Mouse (Mus musculus) CH12.LX (cell line): ENCODE measurements around the gene Gpx8. TPM values are rescaled to one million over a fixed set of nuclear protein-coding genes. Genes with fewer than 3 reads are reported as not detected.

Experiments
- DNase-seq: peaks from one replicate; pipeline ENCODE4 v3.0.0-alpha.2; 2013; ENCODE audit errors: extremely low read depth
- H3K27ac ChIP-seq: 2 replicates; pipeline ENCODE4 v1.5.1; 2012; ENCODE audit warnings: low read depth, mild to moderate bottlenecking, control low read depth, moderate library complexity; ENCODE audit not compliant: insufficient read depth
- H3K27me3 ChIP-seq: replicated peaks from 2 replicates; pipeline ENCODE3; 2012; ENCODE audit warnings: inconsistent platforms
- H3K36me3 ChIP-seq, 2 experiments: replicated peaks in 1 of 2; 2 replicates each; pipeline versions ENCODE3 to v1.6.1; 2012; ENCODE audit warnings: inconsistent platforms in 1 of 2, low read length in 1 of 2, mild to moderate bottlenecking in 1 of 2, mixed read lengths in 1 of 2, moderate library complexity in 1 of 2; ENCODE audit not compliant: control insufficient read depth in 1 of 2, insufficient read depth in 1 of 2
- H3K4me1 ChIP-seq, 2 experiments: 2 replicates each; pipeline ENCODE4 v1.6.1; 2012; ENCODE audit warnings: inconsistent platforms in 1 of 2, moderate library complexity in 1 of 2; ENCODE audit not compliant: insufficient read depth in 2 of 2, control insufficient read depth in 1 of 2
- H3K4me2 ChIP-seq: 2 replicates; pipeline ENCODE4 v1.6.1; 2012; ENCODE audit warnings: low read depth, mild to moderate bottlenecking, control low read depth; ENCODE audit not compliant: poor library complexity, insufficient read depth, severe bottlenecking
- H3K4me3 ChIP-seq, 3 experiments: fragments of 150-350 bp in 1 of 3; sonication (generic) in 1 of 3; replicated peaks in 1 of 3; 2 replicates each; pipeline versions ENCODE3 to v1.5.1; 2011 to 2012; ENCODE audit warnings: low read depth in 2 of 3, low read length in 2 of 3, mild to moderate bottlenecking in 2 of 3, moderate library complexity in 2 of 3, control low read depth in 1 of 3, improper control_type of control experiment in 1 of 3, inconsistent platforms in 1 of 3, mixed read lengths in 1 of 3; ENCODE audit not compliant: poor library complexity in 1 of 3
- H3K79me2 ChIP-seq: replicated peaks from 2 replicates; pipeline ENCODE4 v1.6.1; 2012; ENCODE audit warnings: mild to moderate bottlenecking, moderate library complexity; ENCODE audit not compliant: control insufficient read depth, poor library complexity, insufficient read depth, severe bottlenecking; ENCODE audit errors: extremely low read depth
- H3K9ac ChIP-seq: 2 replicates; pipeline ENCODE4 v1.6.1; 2012; ENCODE audit warnings: low read depth, mild to moderate bottlenecking, control low read depth, moderate library complexity; ENCODE audit not compliant: insufficient read depth
- H3K9me3 ChIP-seq: replicated peaks from 2 replicates; pipeline ENCODE3; 2012; ENCODE audit warnings: low read length, inconsistent platforms, mixed read lengths
- CTCF ChIP-seq, 2 experiments: IDR thresholded peaks in 1 of 2; conservative IDR thresholded peaks in 1 of 2; 2 replicates each; pipeline ENCODE4 v1.5.1; 2011 to 2012; ENCODE audit warnings: low read depth in 2 of 2, low read length in 2 of 2, improper control_type of control experiment in 1 of 2, inconsistent platforms in 1 of 2, mild to moderate bottlenecking in 1 of 2, moderate library complexity in 1 of 2
- ELF1 ChIP-seq: IDR thresholded peaks from 2 replicates; pipeline ENCODE4 v1.6.1; 2014; ENCODE audit warnings: low read depth, mild to moderate bottlenecking, inconsistent platforms, low read length, improper control_type of control experiment
- MAFK ChIP-seq: IDR thresholded peaks from 2 replicates; pipeline ENCODE4 v1.6.1; 2011; ENCODE audit warnings: low read length, improper control_type of control experiment; ENCODE audit not compliant: insufficient replicate concordance
- MEF2A ChIP-seq: IDR thresholded peaks from 2 replicates; pipeline ENCODE4 v1.6.1; 2014; ENCODE audit warnings: low read depth, mild to moderate bottlenecking, inconsistent platforms, low read length, improper control_type of control experiment, borderline replicate concordance
- RAD21 ChIP-seq: IDR thresholded peaks from 2 replicates; pipeline ENCODE4 v1.6.1; 2011; ENCODE audit warnings: low read depth, mild to moderate bottlenecking, low read length, improper control_type of control experiment, moderate library complexity
- UBTF ChIP-seq: IDR thresholded peaks from 2 replicates; pipeline ENCODE4 v1.6.1; 2012; ENCODE audit warnings: low read depth, mild to moderate bottlenecking, inconsistent platforms, low read length, improper control_type of control experiment, moderate library complexity
- dilution Hi-C: fragments of 300-500 bp; cut with MboI; formaldehyde crosslinking; loops from 2 replicates; pipeline ENCODE4 v1.14.3; 2020; ENCODE audit warnings: low sequenced_read_pairs; ENCODE audit not compliant: extremely low pct_unique_long_range_greater_than_20kb, extremely low pct_ligation_motif_present
- in situ Hi-C: fragments of 300-500 bp; cut with MboI; formaldehyde crosslinking; loops from 3 replicates; pipeline ENCODE4 v1.14.3; 2019; ENCODE audit warnings: low sequenced_read_pairs, low pct_ligation_motif_present, low pct_unique_long_range_greater_than_20kb, mixed read lengths
- polyA plus RNA-seq: library from polyadenylated mRNA; unstranded; fragments of >175 nt; gene quantifications from 2 replicates; pipeline ENCODE4 v1.2.1, GENCODE M21; 2012; ENCODE audit warnings: low read depth; ENCODE audit not compliant: insufficient read length
- total RNA-seq, 2 experiments: library from RNA; depleted of rRNA; stranded (reverse); fragments of 300-350 nt in 1 of 2; fragments of >200 nt in 1 of 2; gene quantifications; 2 replicates each; pipeline ENCODE4 v1.2.3; 2012 to 2014

Gpx8 gene
- total and polyA plus RNA-seq, 3 experiments = not detected

DNA sequence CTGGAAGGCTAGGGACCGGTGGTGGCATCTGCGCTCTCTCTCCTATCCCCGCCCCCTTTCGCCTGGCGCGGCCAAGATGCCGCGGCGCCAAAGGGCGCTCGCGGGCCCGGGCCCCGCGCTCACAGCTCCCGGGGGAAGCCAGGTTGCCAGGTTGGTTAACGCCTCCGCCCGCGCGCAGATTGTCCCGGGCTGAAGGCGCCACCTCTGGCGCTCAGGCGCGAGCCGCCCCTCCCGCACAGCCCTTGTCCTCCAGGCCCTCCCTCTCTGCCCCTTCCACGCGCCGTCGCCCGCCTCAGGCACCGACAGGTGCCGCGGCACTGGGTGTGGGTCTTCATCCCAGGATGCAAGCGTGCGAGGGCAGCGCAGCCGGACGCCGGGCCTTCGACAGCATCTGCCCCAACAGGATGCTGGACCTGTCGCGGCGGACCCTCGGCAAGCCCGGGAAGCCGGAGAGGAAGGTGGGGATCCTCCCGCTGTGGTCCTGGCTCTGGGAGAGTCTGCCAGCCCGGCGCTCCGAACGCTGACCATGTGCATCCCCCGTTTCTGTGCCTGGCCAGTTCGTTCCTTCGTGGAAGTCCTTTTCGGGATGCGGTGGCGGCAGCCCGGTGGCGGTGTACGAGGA is 52.6 kb downstream of the Gpx8 start, which contains the start of gene Mcidas:
Gene Mcidas, plus strand, starts transcription at position 315 of the 622 bp plus-strand sequence.
- H3K4me1 ChIP-seq = peaks cover 3 to 40% of the 10 kb centered on the region in 2 experiments; a peak in 3 of 4 replicates
- no peak for DNase-seq
- dilution Hi-C loops (no loop called here), in situ Hi-C loops (no loop called here)
- H3K4me3 ChIP-seq = peak within 1 kb of the TSS in 1 of 3 experiments; percentile 21
- H3K79me2 ChIP-seq = no peaks in the 10 kb centered on the region
- H3K4me2 ChIP-seq = peak within 1 kb of the TSS; percentile 54
- TF ChIP-seq CTCF (conservative IDR thresholded peaks at IDR 0.05 in 1 of 2, IDR thresholded peaks at IDR 0.05 in 1 of 2; ENCODE audit: low read depth in 2 of 2, low read length in 2 of 2) = no peak
- TF ChIP-seq MAFK = no peak
- TF ChIP-seq RAD21 = no peak
- TF ChIP-seq ELF1 = no peak
- no peak for TF ChIP-seq UBTF
- TF ChIP-seq MEF2A = no peak
- no peaks in the 10 kb centered on the region for H3K9me3 ChIP-seq
- H3K27me3 ChIP-seq = peaks cover 84% of the 10 kb centered on the region
- H3K9ac ChIP-seq = no peak within 1 kb of the TSS
- no peaks in the 10 kb centered on the region for H3K36me3 ChIP-seq
- no peak within 1 kb of the TSS for H3K27ac ChIP-seq

Other genes starting within 250 kb of the Gpx8 start
- gene Plpp1, start 245.6 kb downstream of the Gpx8 start, total RNA-seq (2012; rRNA removed) = 50.1 and 50.2 TPM in 2 replicates
- 85.3 and 90.9 TPM in 2 replicates for gene Plpp1, start 245.6 kb downstream of the Gpx8 start, total RNA-seq (2014; rRNA removed)
- gene Plpp1, start 245.6 kb downstream of the Gpx8 start, polyA plus RNA-seq = 67.6 and 68.6 TPM in 2 replicates
- 55.0 and 65.8 TPM in 2 replicates for gene Mtrex, start 119.0 kb downstream of the Gpx8 start, total RNA-seq (2012; rRNA removed)
- 62.0 and 63.9 TPM in 2 replicates for gene Mtrex, start 119.0 kb downstream of the Gpx8 start, total RNA-seq (2014; rRNA removed)
- gene Mtrex, start 119.0 kb downstream of the Gpx8 start, polyA plus RNA-seq = 87.6 and 90.4 TPM in 2 replicates
- gene Dhx29, start 119.0 kb downstream of the Gpx8 start, total RNA-seq (2012; rRNA removed) = 13.0 and 19.9 TPM in 2 replicates
- gene Dhx29, start 119.0 kb downstream of the Gpx8 start, total RNA-seq (2014; rRNA removed) = 20.1 and 21.1 TPM in 2 replicates
- 25.1 and 25.8 TPM in 2 replicates for gene Dhx29, start 119.0 kb downstream of the Gpx8 start, polyA plus RNA-seq
- gene Ccno, start 58.6 kb downstream of the Gpx8 start, total RNA-seq (2012; rRNA removed) = 0.17 and 0.21 TPM in 2 replicates
- gene Ccno, start 58.6 kb downstream of the Gpx8 start, total RNA-seq (2014; rRNA removed) = 0.14 and 0.54 TPM in 2 replicates
- 0.12 and 0.16 TPM in 2 replicates for gene Ccno, start 58.6 kb downstream of the Gpx8 start, polyA plus RNA-seq
- gene Mcidas, start 52.6 kb downstream of the Gpx8 start, total RNA-seq (2012; rRNA removed) = not detected in 2 replicates
- gene Mcidas, start 52.6 kb downstream of the Gpx8 start, total RNA-seq (2014; rRNA removed) = not detected in 2 replicates
- gene Mcidas, start 52.6 kb downstream of the Gpx8 start, polyA plus RNA-seq = not detected in 2 replicates
- not detected in 2 replicates for gene Cdc20b, start 11.3 kb downstream of the Gpx8 start, total RNA-seq (2012; rRNA removed)
- not detected in 2 replicates for gene Cdc20b, start 11.3 kb downstream of the Gpx8 start, total RNA-seq (2014; rRNA removed)
- not detected in 2 replicates for gene Cdc20b, start 11.3 kb downstream of the Gpx8 start, polyA plus RNA-seq
- not detected in 2 replicates for gene Gzma, start 54.6 kb upstream of the Gpx8 start, total RNA-seq (2012; rRNA removed)
- not detected in 2 replicates for gene Gzma, start 54.6 kb upstream of the Gpx8 start, total RNA-seq (2014; rRNA removed)
- not detected in 2 replicates for gene Gzma, start 54.6 kb upstream of the Gpx8 start, polyA plus RNA-seq
- 0.13 TPM in 1 of 2 replicates, not detected in the other for gene Esm1, start 163.2 kb upstream of the Gpx8 start, total RNA-seq (2012; rRNA removed)
- not detected in 2 replicates for gene Esm1, start 163.2 kb upstream of the Gpx8 start, total RNA-seq (2014; rRNA removed)
- gene Esm1, start 163.2 kb upstream of the Gpx8 start, polyA plus RNA-seq = not detected in 2 replicates
- not detected in 2 replicates for gene Gzmk, start 179.5 kb upstream of the Gpx8 start, total RNA-seq (2012; rRNA removed)
- not detected in 2 replicates for gene Gzmk, start 179.5 kb upstream of the Gpx8 start, total RNA-seq (2014; rRNA removed)
- not detected in 2 replicates for gene Gzmk, start 179.5 kb upstream of the Gpx8 start, polyA plus RNA-seq
- not detected in 2 replicates for gene BC067074, start 246.7 kb upstream of the Gpx8 start, total RNA-seq (2012; rRNA removed)
- not detected in 2 replicates for gene BC067074, start 246.7 kb upstream of the Gpx8 start, total RNA-seq (2014; rRNA removed)
- gene BC067074, start 246.7 kb upstream of the Gpx8 start, polyA plus RNA-seq = 0.65 and 0.93 TPM in 2 replicates